Mouse (Mus musculus) heart, postnatal 0 days (tissue): ENCODE measurements at regions not wholly inside any gene's neighbourhood (a gene's known extent, or its start where the extent isn't known, plus 50 kb on each side); places are given as distances from the start of the nearest gene placed in this dataset.

Experiments
- ATAC-seq: fragments of 200-750 bp; cut with Nextera tagmentation; 2 replicates; pipeline ENCODE4 v1.8.0; 2017; ENCODE audit warnings: low read depth, moderate number of reproducible peaks, moderate library complexity; ENCODE audit not compliant: insufficient read depth
- DNase-seq: peaks from one replicate; pipeline ENCODE4 v3.0.0-alpha.2; 2016; ENCODE audit warnings: low spot score
- H3K27ac ChIP-seq: fragments of 300-500 bp; sonication (generic); 2 replicates; pipeline ENCODE4 v1.5.1; 2014; ENCODE audit warnings: low read depth, mild to moderate bottlenecking
- H3K27me3 ChIP-seq: fragments of 300-500 bp; sonication (generic); 2 replicates; pipeline ENCODE4 v1.6.1; 2014; ENCODE audit warnings: low read length, mixed read lengths; ENCODE audit not compliant: control insufficient read depth, insufficient read depth
- H3K36me3 ChIP-seq: fragments of 300-500 bp; sonication (generic); replicated peaks from 2 replicates; pipeline ENCODE4 v1.6.1; 2014; ENCODE audit warnings: low read length, mixed read lengths; ENCODE audit not compliant: control insufficient read depth, insufficient read depth
- H3K4me1 ChIP-seq: fragments of 300-500 bp; sonication (generic); 2 replicates; pipeline ENCODE4 v1.6.1; 2014; ENCODE audit warnings: antibody characterized with exemption; ENCODE audit not compliant: control insufficient read depth, insufficient read depth
- H3K4me2 ChIP-seq: fragments of 300-500 bp; sonication (generic); 2 replicates; pipeline ENCODE4 v1.6.1; 2014; ENCODE audit warnings: low read depth, mild to moderate bottlenecking, low read length, moderate library complexity
- H3K4me3 ChIP-seq: fragments of 300-500 bp; sonication (generic); 2 replicates; pipeline ENCODE4 v1.5.1; 2014; ENCODE audit warnings: low read depth, low read length
- H3K9ac ChIP-seq: fragments of 300-500 bp; sonication (generic); replicated peaks from 2 replicates; pipeline ENCODE4 v1.6.1; 2014; ENCODE audit warnings: low read depth, low read length, mixed read lengths
- H3K9me3 ChIP-seq: fragments of 300-500 bp; sonication (generic); replicated peaks from 2 replicates; pipeline ENCODE4 v1.6.1; 2016; ENCODE audit warnings: low read length; ENCODE audit not compliant: control insufficient read depth
- CTCF ChIP-seq: IDR thresholded peaks from 2 replicates; pipeline ENCODE4 v1.5.1; 2016; ENCODE audit warnings: antibody characterized with exemption, control low read depth, low read depth
- EP300 ChIP-seq: IDR thresholded peaks from 2 replicates; pipeline ENCODE4 v1.6.1; 2016; ENCODE audit warnings: antibody characterized with exemption, low read depth
- WGBS: fragments of 180-500 bp; shearing (Covaris S2); extraction: QIAGEN DNeasy Blood & Tissue Kit; methylation state at CpG from one replicate; pipeline ENCODE4 v1.1.7; 2014; 5-methylcytosine and 5-hydroxymethylcytosine counted together

GRCm38 (mm10) chr12:44056493-44057163 lies 153.5 kb downstream of the Dnajb9 start:
- Histone ChIP-seq H3K4me1 (no peaks in the 10 kb centered on the region), H3K9me3 (no peaks in the 10 kb centered on the region), H3K36me3 (no peaks in the 10 kb centered on the region), H3K27me3 (no peaks in the 10 kb centered on the region), H3K27ac (no peak overlapping the region), H3K4me3 (no peak overlapping the region), H3K9ac (no peak overlapping the region), H3K4me2 (no peak overlapping the region)
- WGBS = 89% methylated on average over 2 of the region's 2 CpGs
- TF ChIP-seq CTCF (no peak), EP300 (no peak)
- no peak for DNase-seq
- no peak for ATAC-seq

DNA sequence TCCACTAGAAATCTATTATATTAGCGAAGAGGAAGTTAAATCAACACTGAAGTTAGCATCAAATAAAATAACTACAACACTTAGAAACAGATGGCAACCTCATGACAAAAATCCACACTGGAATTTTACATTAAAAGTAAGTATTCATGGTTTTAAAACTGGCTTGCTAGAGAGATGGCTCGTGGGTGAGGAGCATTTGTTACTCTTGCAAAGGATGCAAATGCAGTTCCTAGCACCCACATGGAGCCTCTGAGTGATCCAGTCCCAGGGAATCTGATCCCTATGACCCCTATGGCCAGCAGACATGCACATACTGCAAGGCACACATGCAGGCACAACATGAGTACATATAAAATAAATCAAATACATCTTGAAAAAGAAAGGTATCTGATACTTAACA lies 164.3 kb downstream of the Dnajb9 start:
- WGBS = 76% methylated on average over 2 of the region's 2 CpGs
- TF ChIP-seq EP300 = no peak
- TF ChIP-seq CTCF = no peak
- H3K27me3 ChIP-seq = no peaks in the 10 kb centered on the region
- H3K4me3 ChIP-seq = no peak overlapping the region
- H3K36me3 ChIP-seq = no peaks in the 10 kb centered on the region
- no peak for DNase-seq
- H3K27ac ChIP-seq = no peak overlapping the region
- H3K4me2 ChIP-seq = no peak overlapping the region
- no peaks in the 10 kb centered on the region for H3K9me3 ChIP-seq
- no peak overlapping the region for H3K9ac ChIP-seq
- peaks cover 13% of the 10 kb centered on the region; the same call in 1 of the 2 replicates for H3K4me1 ChIP-seq
- ATAC-seq = no peak

DNA sequence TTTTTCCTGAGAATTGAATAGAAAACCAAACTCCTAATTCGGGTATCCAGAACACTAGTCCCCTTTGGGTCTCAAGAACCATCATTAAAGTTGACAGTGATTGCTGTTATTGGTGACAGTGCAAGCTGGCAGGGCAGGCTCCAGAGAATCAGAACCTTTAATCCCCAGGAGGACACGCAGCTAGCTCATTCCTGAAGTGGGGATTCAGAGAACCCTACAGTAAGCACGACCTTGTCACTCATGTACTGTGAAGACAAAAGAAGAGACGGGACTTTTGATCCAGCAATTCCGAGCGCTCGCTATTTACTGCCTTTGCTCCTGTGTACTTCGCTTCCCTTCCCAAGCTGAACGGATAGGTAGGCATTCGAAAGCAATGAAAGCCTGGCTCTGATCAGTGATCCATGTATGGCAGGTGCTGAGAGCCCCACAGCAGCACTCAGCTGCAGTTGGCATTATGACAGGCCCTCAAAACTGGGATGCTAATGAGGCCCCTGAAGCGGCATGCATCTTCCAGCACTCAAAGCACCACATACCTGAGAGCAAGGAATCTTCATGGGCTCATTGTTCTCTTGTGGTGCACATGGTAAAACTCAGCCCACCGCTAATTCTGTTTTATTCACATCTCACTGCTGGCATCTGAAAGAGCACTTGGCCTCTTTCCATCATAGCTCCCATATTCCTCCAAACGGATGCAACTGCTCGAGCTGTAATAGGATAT lies 165.6 kb downstream of the Dnajb9 start:
- Histone ChIP-seq H3K4me3 (peak overlapping the region; percentile 11; the same call in 1 of the 2 replicates), H3K27me3 (no peaks in the 10 kb centered on the region), H3K9ac (0 out of 2 replicates have a peak overlapping the region, but pooled peaks have one; percentile 4), H3K9me3 (no peaks in the 10 kb centered on the region), H3K4me2 (peak overlapping the region; percentile 52), H3K27ac (no peak overlapping the region), H3K36me3 (no peaks in the 10 kb centered on the region), H3K4me1 (peaks cover 13% of the 10 kb centered on the region; the same call in 1 of the 2 replicates)
- no peak for DNase-seq
- 30% methylated on average over 14 of the region's 14 CpGs for WGBS
- ATAC-seq = no peak
- no peak for TF ChIP-seq EP300
- TF ChIP-seq CTCF = no peak

- 44% methylated on average over 2 of the region's 2 CpGs for WGBS
- TF ChIP-seq EP300 (no peak), CTCF (no peak)
- DNase-seq = no peak
Observed at GRCm38 (mm10) chr12:44006795-44007194, 203.3 kb downstream of the Dnajb9 start.

GRCm38 (mm10) chr12:43983548-43983947 lies 226.6 kb downstream of the Dnajb9 start:
- Histone ChIP-seq H3K4me3 (no peak overlapping the region), H3K4me1 (no peaks in the 10 kb centered on the region), H3K27ac (no peak overlapping the region), H3K9ac (no peak overlapping the region), H3K9me3 (no peaks in the 10 kb centered on the region), H3K36me3 (no peaks in the 10 kb centered on the region), H3K27me3 (no peaks in the 10 kb centered on the region), H3K4me2 (no peak overlapping the region)
- WGBS = 80% methylated on average over 1 of the region's 1 CpGs
- DNase-seq = no peak
- no peak for ATAC-seq
- TF ChIP-seq CTCF (no peak), EP300 (no peak)

More at GRCm38 (mm10) chr12:44006795-44007194, 203.3 kb downstream of the Dnajb9 start:
- Histone ChIP-seq H3K4me1 (no peaks in the 10 kb centered on the region), H3K4me2 (no peak overlapping the region), H3K27ac (no peak overlapping the region), H3K4me3 (no peak overlapping the region), H3K27me3 (no peaks in the 10 kb centered on the region), H3K36me3 (no peaks in the 10 kb centered on the region), H3K9me3 (no peaks in the 10 kb centered on the region), H3K9ac (no peak overlapping the region)
- ATAC-seq = no peak
